Mouse (Mus musculus): Measurements from ENCODE around the gene Pnpo. TPM values are rescaled to one million over a fixed set of nuclear protein-coding genes. Genes with fewer than 3 reads are reported as not detected.
A peak's percentile ranks its signal among the peaks of the same experiment; 100 is the strongest.

Pnpo gene
- total RNA-seq, 2 experiments from 2014 or later = 28.0 to 28.8 TPM

GRCm38 (mm10) chr11:96937549-96938425 is 6.0 kb downstream of the Pnpo start:
- peak in 1 of 2 experiments; percentile 38 for DNase-seq (ENCODE audit: low spot score in 2 of 2)

DNA sequence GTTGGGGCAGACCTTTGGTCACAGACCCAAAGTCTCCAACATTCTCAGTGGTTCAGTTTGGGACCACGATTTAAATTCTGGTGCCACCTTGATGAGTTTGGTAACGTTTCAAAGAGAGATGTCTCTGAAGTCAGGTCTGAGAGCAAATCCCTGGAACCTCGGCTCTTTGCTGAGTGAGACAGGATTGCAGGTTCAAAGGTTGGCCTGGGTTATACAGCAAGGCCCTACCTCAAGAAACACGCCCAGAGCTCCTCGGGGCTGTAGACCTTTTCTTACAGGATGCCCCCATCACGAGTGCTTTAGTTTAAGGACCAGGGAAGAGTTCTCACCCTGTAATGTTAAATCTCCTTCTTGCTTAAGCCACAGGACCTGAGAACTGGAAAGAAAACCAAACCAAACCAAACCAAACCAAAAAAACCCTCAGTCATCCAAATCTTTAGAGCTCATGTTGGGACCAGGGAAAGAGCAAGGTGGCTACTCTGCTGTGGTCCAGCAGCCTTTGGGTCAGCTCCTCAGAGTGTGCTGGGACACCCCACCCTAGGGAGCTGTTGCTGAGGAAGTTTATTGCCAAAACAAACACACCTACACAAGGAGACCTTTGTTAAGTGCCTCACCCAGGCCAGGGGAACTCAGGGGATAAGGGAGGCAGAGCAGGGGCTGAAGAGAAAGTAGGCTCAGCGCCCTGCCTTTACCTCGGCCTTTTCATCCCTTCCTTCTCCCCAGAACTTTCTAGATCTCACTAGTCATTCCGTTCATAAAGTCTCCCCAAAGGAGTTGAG is 7.7 kb downstream of the Pnpo start:
- DNase-seq (ENCODE audit: low spot score in 2 of 2) = no peak

DNA sequence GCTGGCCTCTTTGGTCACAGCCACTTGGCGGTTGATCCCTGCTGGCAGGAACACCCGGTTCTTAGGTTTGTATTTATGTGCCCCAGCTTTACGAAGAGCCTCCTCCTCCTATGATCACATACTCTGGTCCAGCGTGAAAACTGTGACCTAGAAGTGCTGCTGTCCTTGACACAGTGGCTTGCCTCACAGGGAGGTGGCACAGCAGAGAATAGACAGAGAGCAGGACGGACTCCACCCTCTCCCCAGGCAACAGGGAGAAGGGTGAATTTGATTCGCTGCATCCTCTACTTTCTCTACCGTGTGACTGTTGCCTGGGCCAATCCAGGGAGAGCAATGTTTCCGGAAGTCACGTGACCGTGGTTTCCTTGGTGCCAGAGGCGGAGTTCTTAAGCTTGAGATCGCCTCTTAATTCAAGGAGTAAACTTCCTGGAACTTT is 8.8 kb downstream of the Pnpo start:
- DNase-seq (ENCODE audit: low spot score in 2 of 2) = peak; percentile 31 to 35

- DNase-seq (ENCODE audit: low spot score in 2 of 2) = no peak
Observed at GRCm38 (mm10) chr11:96933562-96934276, 10.1 kb downstream of the Pnpo start.

GRCm38 (mm10) chr11:96931327-96932062 is 12.3 kb downstream of the Pnpo start:
- DNase-seq (ENCODE audit: low spot score in 2 of 2) = no peak

DNA sequence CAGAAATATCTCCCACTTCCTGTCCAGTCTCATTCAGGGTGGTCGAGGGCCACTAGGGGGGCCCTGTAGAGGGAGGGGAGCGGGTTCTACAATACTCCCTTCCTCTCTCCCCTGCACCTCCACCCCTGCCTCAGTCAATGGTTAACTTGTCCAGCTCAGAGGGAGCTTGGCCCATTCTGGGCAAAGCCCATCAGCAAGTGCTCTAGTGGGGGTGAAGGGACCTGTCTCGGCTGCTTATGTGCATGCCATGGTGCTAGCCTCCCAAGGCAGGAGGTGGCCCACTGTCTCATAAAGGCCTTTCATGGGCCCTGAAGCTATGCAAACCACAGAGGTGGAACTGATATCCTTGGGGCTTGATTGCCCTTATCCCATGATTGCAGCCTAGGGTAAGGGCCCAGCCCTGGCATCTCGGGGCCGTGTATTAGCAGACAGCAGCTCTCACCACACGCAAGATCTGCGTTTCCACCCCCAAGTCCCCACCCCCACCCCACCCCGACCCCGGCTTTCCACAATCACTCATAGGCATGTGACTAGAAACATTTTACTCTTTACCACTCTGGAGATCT is 13.9 kb downstream of the Pnpo start:
- DNase-seq (ENCODE audit: low spot score in 2 of 2) = no peak

DNA sequence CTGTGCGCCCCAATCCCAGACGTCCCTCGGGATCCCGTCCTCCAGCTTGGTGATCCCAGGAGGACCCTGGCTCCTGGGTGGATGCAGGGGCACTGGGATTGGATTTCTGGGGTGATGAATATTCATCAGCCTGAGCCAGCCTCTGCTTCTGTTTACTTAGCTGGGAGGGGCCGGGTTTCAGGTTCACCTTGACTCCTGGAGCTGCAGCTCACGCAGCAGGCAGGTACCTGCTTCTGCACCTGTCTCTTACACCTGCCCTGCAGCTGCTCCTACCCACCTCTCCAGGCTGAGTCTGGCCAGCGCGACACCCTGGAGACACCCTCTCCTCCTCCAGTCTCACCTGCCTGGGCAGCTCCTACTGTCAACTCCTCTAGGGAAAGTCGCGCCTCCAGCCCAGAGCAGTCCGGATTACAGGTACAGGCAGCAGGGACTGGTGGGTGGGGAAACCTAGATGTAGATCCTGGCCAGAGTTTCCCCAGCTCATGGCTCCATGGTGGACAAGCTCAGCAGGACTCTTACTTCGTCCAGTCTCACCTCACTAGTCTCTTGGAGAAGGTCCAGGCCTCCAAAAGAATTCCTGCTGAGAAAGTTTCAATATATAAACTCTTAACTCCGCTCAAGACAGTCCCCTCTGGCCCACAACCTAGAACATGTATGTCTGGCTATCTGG is 14.6 kb downstream of the Pnpo start:
- DNase-seq (ENCODE audit: low spot score in 2 of 2) = no peak

- no peak for DNase-seq (ENCODE audit: low spot score in 2 of 2)
Observed at GRCm38 (mm10) chr11:96928691-96929090, 15.1 kb downstream of the Pnpo start.

GRCm38 (mm10) chr11:96928088-96928487 is 15.7 kb downstream of the Pnpo start, which contains the start of gene Prr15l:
Gene Prr15l (plus strand): TSS chr11:96928104.
- DNase-seq (ENCODE audit: low spot score in 2 of 2) = no peak

- DNase-seq (ENCODE audit: low spot score in 2 of 2) = no peak
Observed at GRCm38 (mm10) chr11:96926587-96926986, 17.2 kb downstream of the Pnpo start.

DNA sequence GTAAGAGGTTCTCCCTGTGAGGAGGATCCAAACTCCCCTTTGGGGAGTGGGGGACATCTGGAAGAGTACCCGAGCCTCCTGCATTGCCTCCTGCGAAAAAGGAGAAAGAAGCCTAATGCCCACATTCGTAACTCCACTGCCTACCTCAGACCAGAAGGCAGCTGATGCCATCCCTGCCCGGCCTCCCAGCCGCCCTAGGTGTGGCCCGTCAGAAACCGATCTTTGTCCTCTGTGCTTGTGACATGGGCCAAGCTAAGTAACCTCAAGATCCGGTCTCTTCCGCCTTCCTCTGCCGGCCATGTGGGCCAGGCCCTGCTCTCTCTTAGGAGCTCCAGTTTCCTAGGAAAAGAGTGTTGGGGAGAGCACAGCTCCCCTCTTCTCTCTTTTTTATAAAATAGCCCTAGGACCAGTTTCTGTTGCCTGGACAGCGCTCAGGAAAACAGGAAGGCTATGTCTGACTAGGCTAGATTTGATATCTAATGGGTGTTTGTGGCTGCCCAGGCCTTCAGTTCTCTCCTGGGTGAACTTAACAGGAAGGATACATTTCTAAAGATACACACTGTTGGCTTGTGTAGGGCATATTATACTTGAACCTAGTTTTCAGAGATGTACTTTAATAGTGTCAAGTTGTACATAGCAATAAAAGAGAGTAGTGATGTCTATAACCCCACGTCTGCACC is 18.2 kb downstream of the Pnpo start:
- DNase-seq (ENCODE audit: low spot score in 2 of 2) = no peak

GRCm38 (mm10) chr11:96924861-96925260 is 18.9 kb downstream of the Pnpo start:
- DNase-seq (ENCODE audit: low spot score in 2 of 2) = no peak

- no peak for DNase-seq (ENCODE audit: low spot score in 2 of 2)
Observed at GRCm38 (mm10) chr11:96919003-96919402, 24.8 kb downstream of the Pnpo start.

GRCm38 (mm10) chr11:96917415-96917814 is 26.4 kb downstream of the Pnpo start:
- no peak for DNase-seq (ENCODE audit: low spot score in 2 of 2)

GRCm38 (mm10) chr11:96916885-96917396 is 26.8 kb downstream of the Pnpo start:
- no peak for DNase-seq (ENCODE audit: low spot score in 2 of 2)

GRCm38 (mm10) chr11:96916044-96916884 is 27.5 kb downstream of the Pnpo start, which contains the start of gene Cdk5rap3:
Gene Cdk5rap3 (minus strand): TSS chr11:96916496.
- peak; percentile 99 to 100 for DNase-seq (ENCODE audit: low spot score in 2 of 2)

- no peak for DNase-seq (ENCODE audit: low spot score in 2 of 2)
Observed at GRCm38 (mm10) chr11:96912682-96913081, 31.1 kb downstream of the Pnpo start.

DNA sequence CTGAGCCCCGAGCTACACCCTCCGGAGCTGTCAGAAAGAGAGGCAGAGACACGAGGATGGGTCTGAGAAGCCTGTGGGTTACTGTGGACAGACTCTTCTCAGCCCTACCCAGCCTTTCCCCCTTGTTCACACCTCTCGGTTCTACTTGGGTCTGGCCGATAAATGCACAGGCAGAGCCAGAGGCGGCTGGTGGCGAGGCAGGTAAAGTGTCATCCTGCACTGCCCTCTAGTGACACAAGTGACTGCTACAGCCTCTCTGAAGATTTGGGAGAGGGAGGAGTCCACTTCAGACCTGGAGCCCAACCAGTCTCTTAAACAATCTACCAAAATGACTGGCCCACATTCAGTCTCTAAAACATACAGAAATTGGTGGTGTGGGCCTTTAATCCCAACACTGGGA is 33.8 kb downstream of the Pnpo start:
- peak; percentile 86 to 88 for DNase-seq (ENCODE audit: low spot score in 2 of 2)

All from layer of hippocampus, postnatal 10 days (tissue).